Mouse (Mus musculus) urinary bladder, adult 2 months (tissue): Measurements from ENCODE around the gene Tfam. TPM values are rescaled to one million over a fixed set of nuclear protein-coding genes. Genes with fewer than 3 reads are reported as not detected.

Experiments
- DNase-seq: peaks from one replicate; pipeline ENCODE4 v3.0.0; 2022; ENCODE audit warnings: low spot score
- polyA plus RNA-seq: library from polyadenylated mRNA; depleted of rRNA; stranded (reverse); fragments of >200 nt; gene quantifications from 2 replicates; pipeline ENCODE4 v1.2.3, GENCODE M21; 2012

The Tfam gene
- polyA plus RNA-seq, 1 experiment, result 28.5 TPM

DNA sequence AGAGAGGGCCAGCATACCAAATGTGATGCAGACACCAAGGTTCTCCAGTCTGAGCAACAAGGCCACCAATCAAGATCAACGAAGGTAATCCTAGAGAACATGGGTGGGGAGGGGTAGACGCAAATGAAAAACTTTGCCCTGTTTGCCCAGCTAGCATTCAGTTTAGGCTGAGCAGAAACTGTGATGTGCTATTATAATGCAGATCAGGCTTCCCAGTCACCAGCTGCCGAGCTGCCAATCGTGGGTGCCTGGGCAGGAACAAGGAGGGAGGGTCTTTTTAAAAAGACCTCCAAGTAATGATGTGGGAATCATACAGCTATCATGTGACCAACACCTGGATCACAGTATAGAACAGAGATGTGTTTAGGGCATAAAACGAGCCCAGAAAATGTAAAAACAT, 15.0 kb downstream of the Tfam start:
- DNase-seq, result no peak

DNA sequence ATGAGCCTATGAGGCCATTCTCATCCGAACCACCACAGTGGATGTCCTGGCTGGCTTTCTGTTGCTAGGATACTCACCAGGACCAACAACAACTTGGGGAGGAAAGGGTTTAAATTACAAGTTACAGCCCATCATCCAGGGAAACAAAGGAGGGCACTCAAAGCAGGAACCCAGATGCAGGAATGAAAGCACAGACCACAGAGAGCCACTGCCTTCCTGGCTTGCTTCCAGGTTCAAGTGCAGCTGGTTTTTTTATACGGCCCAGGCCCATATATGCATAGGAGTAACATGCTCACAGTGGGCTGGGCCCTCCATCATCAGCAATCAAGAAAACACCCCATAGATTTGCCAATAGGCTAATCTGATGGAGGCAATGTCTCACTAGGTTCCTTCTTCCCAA, 15.4 kb downstream of the Tfam start:
- no peak for DNase-seq

DNA sequence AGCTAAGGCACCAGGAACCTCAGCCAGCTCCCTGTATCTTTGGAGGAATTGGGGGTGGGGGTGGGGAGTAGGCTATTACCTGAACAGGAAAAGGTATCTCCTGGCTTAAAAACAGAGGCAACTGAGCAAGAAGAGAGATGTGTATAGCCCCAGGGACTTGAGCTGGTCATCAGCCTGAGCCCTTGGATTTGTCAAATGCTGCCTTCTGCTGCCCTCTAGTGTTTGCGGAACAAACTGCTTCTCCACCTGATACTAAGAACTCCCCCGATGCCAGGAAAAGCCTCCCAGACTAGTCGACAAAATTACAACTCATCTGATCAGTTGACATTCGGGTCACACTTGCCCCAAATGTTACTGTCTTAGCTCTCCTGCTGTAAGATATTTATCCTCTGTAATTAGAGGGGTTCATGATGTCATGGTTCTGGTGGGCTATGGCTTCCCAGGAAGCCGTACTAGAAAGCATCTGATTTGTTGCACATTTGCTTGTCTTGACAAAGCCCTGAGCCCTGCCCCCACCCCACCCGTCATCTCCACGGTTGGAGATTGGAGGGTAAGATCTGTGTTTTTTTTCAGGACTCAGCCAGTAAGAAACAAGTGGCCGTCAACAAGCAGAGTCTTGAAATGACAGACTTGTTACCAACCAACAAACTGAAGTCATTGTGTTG, 19.7 kb downstream of the Tfam start:
- no peak for DNase-seq

DNA sequence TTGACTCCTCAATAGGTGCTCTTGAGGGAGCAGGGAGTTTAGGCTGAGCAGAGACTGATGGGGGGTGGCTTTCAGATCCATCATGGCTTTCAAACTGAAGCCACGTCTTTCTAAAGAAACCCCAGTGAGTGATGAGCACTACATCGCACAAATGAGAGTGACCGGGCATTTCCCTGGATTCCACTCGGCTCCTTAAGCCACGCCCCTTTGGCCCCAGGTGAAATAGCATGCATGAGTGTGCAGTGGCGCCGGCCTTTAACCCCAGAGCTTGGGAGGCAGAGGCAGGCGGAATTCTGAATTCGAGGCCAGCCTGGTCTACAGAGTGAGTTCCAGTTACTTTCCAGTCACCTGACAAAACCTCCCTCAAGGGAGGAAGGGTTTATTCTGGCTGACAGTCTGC, 22.1 kb downstream of the Tfam start:
- no peak for DNase-seq

DNA sequence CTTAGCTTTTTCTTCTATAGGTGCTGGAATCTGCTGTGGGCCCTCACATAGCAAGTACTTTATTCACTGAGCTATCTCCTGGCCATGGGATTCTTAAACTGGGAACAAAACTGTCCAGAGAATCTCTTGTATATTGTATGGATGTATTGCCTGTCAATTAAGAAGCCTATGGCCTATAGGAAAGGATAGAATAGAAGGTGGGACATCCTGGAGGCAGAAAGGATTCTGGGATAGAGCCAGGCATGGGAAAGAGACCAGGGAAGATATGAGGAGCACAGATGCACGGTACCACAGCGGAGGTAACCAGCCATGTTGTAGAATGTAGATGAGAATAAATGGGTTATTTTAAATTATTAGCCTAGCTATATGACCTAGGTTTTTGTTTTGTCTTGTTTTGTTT, 36.6 kb downstream of the Tfam start:
- DNase-seq, result no peak

DNA sequence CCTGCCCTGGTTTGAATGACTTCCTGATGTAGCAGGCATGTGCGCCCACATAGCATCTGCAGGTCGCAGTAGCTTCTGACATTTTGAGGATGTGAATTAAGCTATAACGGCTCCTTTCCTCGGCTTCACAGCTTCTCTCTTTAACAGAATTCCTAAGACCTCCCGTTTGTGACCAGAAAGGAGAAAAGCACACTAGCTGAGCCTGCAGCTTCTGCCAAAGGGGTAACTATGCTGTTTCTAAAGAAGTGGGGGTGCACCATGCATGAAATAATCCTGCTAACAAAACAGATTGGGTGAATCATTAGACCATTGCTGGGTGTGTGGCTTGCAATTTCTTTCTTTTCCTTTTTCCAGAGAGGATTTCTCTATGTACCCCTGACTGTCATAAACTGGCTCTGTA, 37.1 kb downstream of the Tfam start:
- DNase-seq, result no peak

DNA sequence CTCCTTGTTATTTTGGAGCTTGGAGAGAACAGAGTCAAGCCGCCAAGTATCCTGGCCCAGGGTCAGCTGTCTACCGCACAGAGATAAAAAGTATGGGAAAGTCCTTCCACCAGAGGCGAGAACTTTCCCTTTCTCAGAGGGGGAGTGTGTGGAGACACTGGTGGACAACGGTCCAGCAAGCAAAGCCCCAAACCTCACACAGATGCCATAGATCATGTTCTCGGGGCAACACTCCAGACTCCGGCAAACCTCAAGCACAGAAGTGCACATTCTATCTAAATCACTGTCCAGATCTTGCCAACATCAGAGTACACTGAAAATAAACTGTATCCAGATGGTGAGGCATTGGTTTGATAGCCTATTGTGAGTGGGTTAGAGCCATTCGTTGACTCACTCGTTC, 39.4 kb downstream of the Tfam start:
- no peak for DNase-seq

DNA sequence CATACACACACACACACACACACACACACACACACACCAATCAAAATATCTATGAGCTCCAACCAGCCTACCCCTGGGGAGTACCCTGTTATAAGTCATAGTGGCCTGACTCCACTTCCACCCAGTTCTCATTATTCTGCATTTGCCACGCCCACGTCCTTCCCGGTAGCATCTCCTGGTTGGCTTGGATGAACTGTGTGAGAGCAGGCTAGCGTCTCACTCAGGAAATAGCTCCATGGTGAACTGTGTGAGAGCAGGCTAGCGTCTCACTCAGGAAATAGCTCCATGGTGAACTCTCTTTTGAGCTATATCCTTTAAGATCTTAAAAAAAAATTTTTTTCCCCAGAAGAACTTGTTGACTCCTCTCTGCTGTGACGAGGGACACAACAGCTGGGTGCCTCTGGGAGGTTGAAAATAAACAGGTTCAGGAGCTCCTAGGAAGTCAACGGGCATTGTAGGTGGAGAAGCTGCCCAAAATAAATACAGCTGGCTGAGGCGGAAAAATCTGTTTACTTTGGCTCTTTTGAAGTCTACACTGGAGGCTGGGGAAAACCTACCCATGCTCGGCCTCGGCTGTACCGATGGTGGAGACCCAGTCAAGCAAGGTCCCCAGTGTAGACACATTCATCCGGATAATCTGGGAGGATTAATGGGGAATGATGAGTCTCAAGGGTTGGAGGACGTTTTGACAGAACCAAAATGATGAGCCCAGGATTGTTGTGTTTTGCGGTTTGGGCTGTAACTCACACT, 40.9 kb downstream of the Tfam start:
- no peak for DNase-seq

DNA sequence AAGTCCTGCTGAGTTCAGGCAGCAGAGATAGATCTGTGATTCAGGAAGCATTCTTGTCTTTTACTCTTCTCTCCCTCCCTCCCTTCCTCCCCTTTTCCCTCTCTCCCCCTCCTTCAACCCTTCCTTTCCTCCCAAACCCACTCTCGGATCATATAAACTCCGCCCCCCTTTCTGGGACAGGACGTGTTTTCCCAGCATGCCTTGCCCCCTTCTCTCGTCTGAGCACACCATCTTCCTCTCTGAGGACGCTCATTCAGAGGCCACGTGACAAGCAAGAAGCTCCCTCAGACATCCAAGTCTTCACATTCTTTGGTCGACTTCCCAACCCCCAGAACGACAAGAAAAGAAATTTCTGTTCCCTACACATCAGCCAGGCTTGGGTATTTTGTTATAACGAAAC, 42.6 kb downstream of the Tfam start:
- DNase-seq, result no peak

DNA sequence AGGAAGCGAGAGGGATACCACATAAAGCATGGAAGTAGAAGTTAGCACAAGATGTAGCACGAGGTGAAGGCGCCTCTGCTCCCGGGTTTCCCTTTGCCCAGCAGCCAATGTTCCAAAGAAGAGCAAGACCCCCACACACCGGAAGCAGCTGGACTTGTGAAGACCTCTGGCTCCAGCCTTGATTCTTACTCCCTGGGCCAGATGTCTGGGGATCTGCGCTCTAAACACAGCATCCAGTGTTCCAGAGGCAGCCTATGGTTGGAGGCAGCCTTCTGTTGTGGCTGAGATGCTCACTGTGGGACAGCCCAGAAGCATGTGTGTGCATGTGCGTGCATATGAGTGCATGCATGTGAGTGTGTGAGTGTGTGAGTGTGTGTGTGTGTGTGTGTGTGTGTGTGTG, 43.4 kb downstream of the Tfam start:
- no peak for DNase-seq

DNA sequence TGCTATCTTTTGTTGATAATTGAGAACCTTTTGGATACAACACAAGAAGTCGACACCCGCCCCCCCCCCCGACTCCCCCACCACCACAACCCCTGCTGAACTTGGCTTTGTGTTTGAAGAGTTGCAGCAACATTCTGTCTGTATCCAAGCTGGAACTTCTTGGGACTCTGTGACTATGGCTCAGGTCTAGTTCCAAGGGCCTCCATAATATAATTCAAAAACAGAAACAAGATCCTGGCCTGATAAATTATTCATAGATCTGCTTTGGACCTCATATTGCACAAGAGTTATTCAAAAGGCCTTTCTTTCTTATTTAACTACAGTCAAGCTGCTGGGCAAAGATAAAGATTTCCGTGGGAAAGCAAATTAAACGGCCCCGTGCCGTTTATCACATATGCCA, 44.8 kb downstream of the Tfam start:
- DNase-seq, result no peak

DNA sequence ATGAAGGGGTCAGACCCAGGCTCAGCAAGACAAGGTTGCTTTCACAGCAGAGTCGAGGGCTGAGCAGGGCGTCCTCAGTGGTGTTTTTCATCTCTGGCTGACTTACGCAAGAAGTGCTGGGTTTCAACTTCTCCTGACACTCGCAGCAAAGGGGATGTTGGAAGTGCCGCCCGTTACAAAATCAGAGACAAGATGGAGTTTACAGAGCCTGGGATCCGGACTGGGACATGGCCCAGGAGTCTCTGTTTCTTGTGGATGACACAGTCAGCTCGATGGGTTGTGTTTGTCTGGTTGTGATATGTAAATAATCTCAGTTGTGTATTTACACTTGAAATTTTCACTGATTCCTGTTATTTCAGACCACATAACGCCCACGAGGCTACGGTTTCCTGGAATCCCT, 45.2 kb downstream of the Tfam start:
- DNase-seq, result no peak

DNA sequence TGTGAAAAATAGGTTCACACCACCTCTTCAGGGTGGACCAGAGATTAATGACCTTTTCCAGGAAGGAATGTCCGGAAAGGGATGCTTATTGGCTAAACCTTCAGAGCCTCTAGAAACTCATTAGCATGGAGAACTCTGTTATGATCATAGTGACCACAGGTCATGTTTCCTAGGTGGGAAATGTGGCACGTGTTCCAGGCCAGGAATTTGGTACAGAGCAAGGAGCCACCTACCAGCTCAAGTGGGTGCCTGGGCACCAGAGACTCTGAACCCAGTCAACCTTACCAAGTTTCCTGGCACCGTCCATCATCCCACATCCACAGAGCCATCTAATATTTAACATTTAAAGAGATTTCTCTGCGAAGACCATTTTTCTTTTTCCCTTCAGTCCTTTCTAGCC, 49.4 kb downstream of the Tfam start:
- DNase-seq, result no peak

DNA sequence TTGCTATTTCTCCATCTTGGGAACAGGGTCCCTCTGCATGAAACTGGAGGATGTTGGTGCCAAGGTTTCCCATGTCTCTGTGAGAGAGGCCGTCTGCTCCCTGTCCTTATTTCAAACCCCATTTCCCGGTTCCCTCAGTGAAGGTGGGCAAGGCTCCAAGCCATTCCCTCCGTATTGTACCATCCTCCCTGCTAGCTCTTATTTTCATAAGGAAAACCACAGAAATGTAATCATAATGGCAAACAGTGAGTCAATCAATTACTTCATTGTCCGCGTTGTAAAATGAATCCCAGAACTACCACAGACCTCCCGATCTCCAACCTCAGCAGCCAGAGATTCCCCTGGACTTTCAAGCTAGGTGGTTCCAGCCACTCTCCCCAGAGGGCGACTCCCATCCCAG, 53.0 kb downstream of the Tfam start:
- no peak for DNase-seq

DNA sequence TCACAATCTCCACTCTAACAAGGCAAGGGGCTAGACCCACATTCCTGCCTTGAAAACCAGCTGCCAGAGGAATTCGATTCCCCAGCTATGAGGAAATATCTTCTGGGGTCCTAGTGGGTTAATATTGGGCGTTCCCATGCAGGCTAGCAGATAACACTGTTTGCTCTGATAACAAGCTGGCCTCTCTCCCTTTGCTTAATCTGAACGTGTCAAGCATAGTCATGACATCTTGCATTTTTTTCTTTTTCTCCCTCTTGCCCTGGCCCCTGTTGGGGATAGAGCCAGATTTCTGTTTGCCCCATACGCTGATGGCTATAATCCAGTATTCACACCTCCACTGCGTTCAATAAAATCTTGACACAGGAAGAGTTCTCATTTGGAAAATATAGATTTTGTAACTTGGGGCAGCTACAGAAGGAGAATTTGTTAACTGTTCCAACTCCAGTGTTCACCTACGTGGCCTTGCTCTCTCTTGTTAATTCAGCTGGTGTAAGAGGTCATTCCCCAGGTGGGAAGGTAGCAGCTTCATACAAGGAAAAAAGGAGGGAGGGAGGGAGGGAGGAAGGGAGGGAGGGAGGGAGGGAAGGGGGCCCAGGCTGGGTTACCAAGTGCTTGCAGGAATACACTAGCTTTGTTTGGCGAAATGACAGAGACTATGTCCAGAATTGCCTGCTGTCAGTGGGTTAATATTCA, 54.6 kb downstream of the Tfam start:
- DNase-seq, result no peak

DNA sequence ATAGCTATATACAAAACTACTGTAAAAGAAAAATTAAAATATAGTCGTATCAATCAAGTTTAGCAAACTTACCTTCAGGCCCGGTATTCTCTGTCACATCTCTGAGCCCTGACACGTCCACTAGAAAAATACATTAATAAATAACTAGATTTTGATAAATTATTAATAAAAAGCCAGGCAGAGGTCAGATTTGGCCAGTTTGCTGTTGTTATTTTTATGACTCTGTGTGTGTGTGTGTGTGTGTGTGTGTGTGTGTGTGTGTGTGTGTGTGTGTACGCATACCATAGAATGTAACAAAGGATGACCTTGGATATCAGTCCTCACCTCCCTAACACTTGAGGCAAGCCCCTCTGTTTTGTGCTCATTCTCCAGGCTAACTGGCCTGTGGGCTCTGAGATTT, 56.1 kb downstream of the Tfam start:
- DNase-seq, result no peak

DNA sequence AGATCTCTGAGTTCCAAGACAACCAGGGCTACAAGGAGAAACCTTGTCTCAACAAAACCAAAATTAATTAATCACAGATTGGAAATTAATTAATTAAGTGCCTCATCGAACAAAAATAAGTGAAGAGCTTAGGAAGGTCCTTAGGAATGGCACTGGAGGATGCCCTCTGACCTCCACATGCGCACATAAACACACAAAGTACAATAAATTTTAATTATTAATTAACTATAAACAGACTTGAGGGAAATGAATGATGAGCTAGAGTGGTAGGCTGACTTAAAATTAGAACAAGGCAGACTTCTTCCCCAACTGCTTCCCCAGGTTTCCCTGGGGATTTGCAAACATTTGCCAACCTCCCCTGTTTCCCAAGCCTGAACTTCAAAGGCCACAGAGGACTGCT, 57.0 kb downstream of the Tfam start:
- DNase-seq, result no peak

DNA sequence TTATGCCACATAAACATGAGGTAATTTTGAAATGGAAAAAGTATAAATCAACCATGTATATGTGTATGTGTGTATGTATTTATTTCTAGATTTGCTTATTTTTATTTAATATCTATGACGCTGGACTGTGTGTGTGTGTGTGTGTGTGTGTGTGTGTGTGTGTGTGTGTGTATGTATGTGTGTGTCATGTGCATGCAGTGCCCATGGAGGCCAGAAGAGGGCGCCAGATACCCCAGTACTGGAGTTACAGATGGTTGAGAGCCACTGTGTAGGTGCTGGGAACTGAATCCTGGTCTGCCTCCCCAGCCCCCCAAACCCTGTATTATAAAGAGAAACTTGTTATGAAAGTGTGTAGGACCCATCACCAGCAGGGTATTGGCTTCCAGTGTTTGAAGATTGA, 58.0 kb downstream of the Tfam start:
- DNase-seq, result no peak

DNA sequence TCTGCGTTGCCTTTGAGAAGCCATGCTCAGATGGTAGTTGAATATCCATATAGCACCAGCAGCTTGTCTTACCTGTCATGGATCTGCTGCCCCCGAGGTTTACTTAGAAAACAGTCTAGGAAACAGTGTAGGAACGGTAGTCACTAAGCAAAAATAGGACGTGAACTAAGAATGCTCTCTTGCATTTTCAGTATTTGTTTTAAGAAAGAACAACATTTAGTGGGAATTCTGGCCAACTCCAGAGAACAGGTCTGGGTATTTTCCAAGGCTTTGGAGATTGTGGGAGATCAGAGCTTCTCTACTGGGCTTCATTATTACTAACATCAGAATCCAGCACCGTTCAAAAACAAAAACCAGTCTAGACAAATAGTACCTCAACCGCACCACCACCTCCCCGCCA, 60.9 kb downstream of the Tfam start:
- no peak for DNase-seq

DNA sequence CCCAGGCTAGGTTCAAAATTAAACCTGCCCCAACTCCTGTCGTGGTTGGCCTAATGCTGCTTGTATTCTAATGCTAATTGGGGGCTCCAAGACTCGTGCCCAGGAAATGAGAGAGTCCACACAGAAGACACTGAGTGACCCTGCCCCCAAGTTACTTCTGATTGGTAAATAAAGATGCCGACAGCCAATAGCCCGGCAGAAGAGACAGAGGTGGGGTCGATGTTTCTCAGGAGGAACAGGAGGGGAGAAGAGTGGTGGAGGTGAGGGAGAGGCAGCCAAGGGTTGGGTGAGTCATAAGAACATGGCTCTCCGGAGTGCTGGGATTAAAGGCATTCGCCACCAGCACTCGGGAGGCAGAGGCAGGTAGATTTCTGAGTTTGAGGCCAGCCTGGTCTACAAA, 61.7 kb downstream of the Tfam start:
- no peak for DNase-seq
